Mouse (Mus musculus): ENCODE measurements around the gene Htr2b. TPM values are rescaled to one million over a fixed set of nuclear protein-coding genes. Genes with fewer than 3 reads are reported as not detected.

The Htr2b gene
- not detected in 2 replicates for polyA plus RNA-seq (2012; ENCODE audit: low replicate concordance)

DNA sequence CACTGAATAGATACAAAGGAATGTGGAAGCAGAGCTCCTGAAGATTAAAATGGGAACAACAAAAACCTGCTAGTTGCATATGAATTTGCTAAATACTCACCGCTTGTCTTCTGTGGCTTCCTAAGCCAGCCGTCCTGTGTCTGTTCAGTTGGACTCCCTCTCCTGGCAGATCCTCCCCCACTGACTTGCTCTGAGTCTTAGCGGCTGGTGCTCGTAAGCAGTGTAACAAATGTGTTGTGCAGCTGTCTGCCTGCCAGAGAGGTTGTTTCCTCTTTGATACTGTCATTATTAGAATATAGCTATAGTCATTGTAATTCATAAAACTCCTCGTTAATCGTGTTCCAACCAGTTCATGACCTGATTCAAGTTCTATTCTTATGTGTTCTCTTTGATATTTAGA, at the start of gene Htr2b:
Gene Htr2b (minus strand): TSS at position 192 of the 400 bp plus-strand sequence.

GRCm38 (mm10) chr1:86154133-86154823, 42.5 kb upstream of the Htr2b start, which contains the start of gene Armc9:
TSS of gene Armc9 (plus strand) at chr1:86154780.

GRCm38 (mm10) chr1:86133337-86133736, 21.6 kb upstream of the Htr2b start, which contains the start of gene Gm21972:
TSS of gene Gm21972 (plus strand) at chr1:86133637.

GRCm38 (mm10) chr1:86064271-86064991, 47.3 kb downstream of the Htr2b start, which contains the start of gene Psmd1:
TSS of gene Psmd1 (plus strand) at chr1:86064387.

Other genes starting within 250 kb of the Htr2b start
- 35.5 and 55.7 TPM in 2 replicates for gene Itm2c, start 217.7 kb downstream of the Htr2b start, polyA plus RNA-seq (2012; ENCODE audit: low replicate concordance)
- gene 4933407L21Rik, start 183.5 kb downstream of the Htr2b start, polyA plus RNA-seq (2012; ENCODE audit: low replicate concordance): not detected in 2 replicates
- 0.09 and 0.27 TPM in 2 replicates for gene Gpr55, start 151.0 kb downstream of the Htr2b start, polyA plus RNA-seq (2012; ENCODE audit: low replicate concordance)
- gene Spata3, start 95.2 kb downstream of the Htr2b start, polyA plus RNA-seq (2012; ENCODE audit: low replicate concordance): not detected in 2 replicates
- gene 2810459M11Rik, start 66.1 kb downstream of the Htr2b start, polyA plus RNA-seq (2012; ENCODE audit: low replicate concordance): not detected in 2 replicates
- gene Psmd1, start 47.6 kb downstream of the Htr2b start, polyA plus RNA-seq (2012; ENCODE audit: low replicate concordance): 4.0 and 19.4 TPM in 2 replicates
- 1.8 and 2.8 TPM in 2 replicates for gene Gm21972, start 21.7 kb upstream of the Htr2b start, polyA plus RNA-seq (2012; ENCODE audit: low replicate concordance)
- 5.4 and 5.7 TPM in 2 replicates for gene Armc9, start 42.8 kb upstream of the Htr2b start, polyA plus RNA-seq (2012; ENCODE audit: low replicate concordance)
- gene B3gnt7, start 190.9 kb upstream of the Htr2b start, polyA plus RNA-seq (2012; ENCODE audit: low replicate concordance): 1.7 and 3.0 TPM in 2 replicates
- 490 and 493 TPM in 2 replicates for gene Ncl, start 247.4 kb upstream of the Htr2b start, polyA plus RNA-seq (2012; ENCODE audit: low replicate concordance)

All from leukemia stem cell, adult 10-12 weeks (primary cell).